Mouse (Mus musculus): ENCODE measurements around the gene Fggy. TPM values are rescaled to one million over a fixed set of nuclear protein-coding genes. Genes with fewer than 3 reads are reported as not detected.

Fggy gene
- polyA plus RNA-seq, 1 experiment from 2014 or later, result 5.3 TPM

- TF ChIP-seq CTCF (IDR thresholded peaks at IDR 0.05; ENCODE audit: low read depth) (no peak), EP300 (optimal IDR thresholded peaks at IDR 0.05) (no peak)
- no peaks in the 10 kb centered on the region for H3K27me3 ChIP-seq (ENCODE audit: control insufficient read depth, insufficient read depth, low read length)
- H3K4me3 ChIP-seq (ENCODE audit: low read depth, low read length), result no peak overlapping the region
- H3K9ac ChIP-seq (ENCODE audit: low read length), result no peak overlapping the region
- H3K9me3 ChIP-seq (ENCODE audit: control insufficient read depth, low read length), result no peaks in the 10 kb centered on the region
- H3K4me1 ChIP-seq (replicated peaks; ENCODE audit: control insufficient read depth, insufficient read depth), result no peaks in the 10 kb centered on the region
- WGBS, result 72% methylated on average over 1 of the region's 1 CpGs
- H3K36me3 ChIP-seq (ENCODE audit: control insufficient read depth, insufficient read depth, low read length), result no peaks in the 10 kb centered on the region
- no peak overlapping the region for H3K27ac ChIP-seq (replicated peaks)
- ATAC-seq (ENCODE audit: low FRiP score, low TSS enrichment) (no peak), DNase-seq (ENCODE audit: low spot score) (no peak)
- H3K4me2 ChIP-seq (replicated peaks; ENCODE audit: low read depth), result no peak overlapping the region
These were observed 45.9 kb downstream of the Fggy start for GRCm38 (mm10) chr4:95603254-95603653.

- DNase-seq (ENCODE audit: low spot score), result no peak
- no peak overlapping the region for H3K27ac ChIP-seq (replicated peaks)
- 97% methylated on average over 1 of the region's 1 CpGs for WGBS
- H3K9ac ChIP-seq (ENCODE audit: low read length), result no peak overlapping the region
- TF ChIP-seq EP300 (optimal IDR thresholded peaks at IDR 0.05) (no peak), CTCF (IDR thresholded peaks at IDR 0.05; ENCODE audit: low read depth) (no peak)
- no peak overlapping the region for H3K4me2 ChIP-seq (replicated peaks; ENCODE audit: low read depth)
- H3K4me1 ChIP-seq (replicated peaks; ENCODE audit: control insufficient read depth, insufficient read depth), result no peaks in the 10 kb centered on the region
- no peak for ATAC-seq (ENCODE audit: low FRiP score, low TSS enrichment)
- H3K4me3 ChIP-seq (ENCODE audit: low read depth, low read length), result no peak overlapping the region
- no peaks in the 10 kb centered on the region for H3K27me3 ChIP-seq (ENCODE audit: control insufficient read depth, insufficient read depth, low read length)
- no peaks in the 10 kb centered on the region for H3K9me3 ChIP-seq (ENCODE audit: control insufficient read depth, low read length)
- no peaks in the 10 kb centered on the region for H3K36me3 ChIP-seq (ENCODE audit: control insufficient read depth, insufficient read depth, low read length)
These were observed 53.4 kb downstream of the Fggy start for GRCm38 (mm10) chr4:95610663-95611062.

- WGBS, result 79% methylated on average over 6 of the region's 6 CpGs
- no peak for TF ChIP-seq EP300 (optimal IDR thresholded peaks at IDR 0.05)
- TF ChIP-seq CTCF (IDR thresholded peaks at IDR 0.05; ENCODE audit: low read depth), result no peak
These were observed 54.1 kb downstream of the Fggy start for GRCm38 (mm10) chr4:95611390-95611789.

GRCm38 (mm10) chr4:95621046-95621445 lies 63.7 kb downstream of the Fggy start:
- WGBS, result 91% methylated on average over 3 of the region's 3 CpGs

More at GRCm38 (mm10) chr4:95611390-95611789, 54.1 kb downstream of the Fggy start:
- Histone ChIP-seq H3K4me1 (replicated peaks; ENCODE audit: control insufficient read depth, insufficient read depth) (no peaks in the 10 kb centered on the region), H3K36me3 (ENCODE audit: control insufficient read depth, insufficient read depth, low read length) (no peaks in the 10 kb centered on the region), H3K27me3 (ENCODE audit: control insufficient read depth, insufficient read depth, low read length) (no peaks in the 10 kb centered on the region), H3K4me3 (ENCODE audit: low read depth, low read length) (no peak overlapping the region), H3K27ac (replicated peaks) (no peak overlapping the region), H3K4me2 (replicated peaks; ENCODE audit: low read depth) (no peak overlapping the region), H3K9me3 (ENCODE audit: control insufficient read depth, low read length) (no peaks in the 10 kb centered on the region), H3K9ac (ENCODE audit: low read length) (no peak overlapping the region)
- DNase-seq (ENCODE audit: low spot score) (no peak), ATAC-seq (ENCODE audit: low FRiP score, low TSS enrichment) (no peak)

GRCm38 (mm10) chr4:95624696-95625095 lies 67.4 kb downstream of the Fggy start:
- Histone ChIP-seq H3K27me3 (ENCODE audit: control insufficient read depth, insufficient read depth, low read length) (no peaks in the 10 kb centered on the region), H3K9me3 (ENCODE audit: control insufficient read depth, low read length) (no peaks in the 10 kb centered on the region), H3K4me1 (replicated peaks; ENCODE audit: control insufficient read depth, insufficient read depth) (no peaks in the 10 kb centered on the region), H3K4me2 (replicated peaks; ENCODE audit: low read depth) (no peak overlapping the region), H3K36me3 (ENCODE audit: control insufficient read depth, insufficient read depth, low read length) (no peaks in the 10 kb centered on the region), H3K4me3 (ENCODE audit: low read depth, low read length) (no peak overlapping the region), H3K27ac (replicated peaks) (no peak overlapping the region), H3K9ac (ENCODE audit: low read length) (no peak overlapping the region)
- no peak for TF ChIP-seq EP300 (optimal IDR thresholded peaks at IDR 0.05)
- TF ChIP-seq CTCF (IDR thresholded peaks at IDR 0.05; ENCODE audit: low read depth), result no peak
- 78% methylated on average over 3 of the region's 3 CpGs for WGBS
- DNase-seq (ENCODE audit: low spot score) (no peak), ATAC-seq (ENCODE audit: low FRiP score, low TSS enrichment) (no peak)

More at GRCm38 (mm10) chr4:95621046-95621445, 63.7 kb downstream of the Fggy start:
- H3K9me3 ChIP-seq (ENCODE audit: control insufficient read depth, low read length), result no peaks in the 10 kb centered on the region
- no peak for ATAC-seq (ENCODE audit: low FRiP score, low TSS enrichment)
- H3K27me3 ChIP-seq (ENCODE audit: control insufficient read depth, insufficient read depth, low read length), result no peaks in the 10 kb centered on the region
- H3K4me3 ChIP-seq (ENCODE audit: low read depth, low read length), result no peak overlapping the region
- no peak for DNase-seq (ENCODE audit: low spot score)
- H3K9ac ChIP-seq (ENCODE audit: low read length), result no peak overlapping the region
- TF ChIP-seq EP300 (optimal IDR thresholded peaks at IDR 0.05), result no peak
- no peak for TF ChIP-seq CTCF (IDR thresholded peaks at IDR 0.05; ENCODE audit: low read depth)
- H3K4me2 ChIP-seq (replicated peaks; ENCODE audit: low read depth), result no peak overlapping the region
- H3K36me3 ChIP-seq (ENCODE audit: control insufficient read depth, insufficient read depth, low read length), result no peaks in the 10 kb centered on the region
- no peaks in the 10 kb centered on the region for H3K4me1 ChIP-seq (replicated peaks; ENCODE audit: control insufficient read depth, insufficient read depth)
- H3K27ac ChIP-seq (replicated peaks), result no peak overlapping the region

- Histone ChIP-seq H3K36me3 (ENCODE audit: control insufficient read depth, insufficient read depth, low read length) (no peaks in the 10 kb centered on the region), H3K4me2 (replicated peaks; ENCODE audit: low read depth) (no peak overlapping the region), H3K4me3 (ENCODE audit: low read depth, low read length) (no peak overlapping the region), H3K9me3 (ENCODE audit: control insufficient read depth, low read length) (no peaks in the 10 kb centered on the region), H3K4me1 (replicated peaks; ENCODE audit: control insufficient read depth, insufficient read depth) (no peaks in the 10 kb centered on the region), H3K9ac (ENCODE audit: low read length) (no peak overlapping the region), H3K27me3 (ENCODE audit: control insufficient read depth, insufficient read depth, low read length) (no peaks in the 10 kb centered on the region), H3K27ac (replicated peaks) (no peak overlapping the region)
- 57% methylated on average over 4 of the region's 4 CpGs for WGBS
- TF ChIP-seq CTCF (IDR thresholded peaks at IDR 0.05; ENCODE audit: low read depth) (no peak), EP300 (optimal IDR thresholded peaks at IDR 0.05) (no peak)
- no peak for ATAC-seq (ENCODE audit: low FRiP score, low TSS enrichment)
- no peak for DNase-seq (ENCODE audit: low spot score)
These were observed 68.3 kb downstream of the Fggy start for GRCm38 (mm10) chr4:95625651-95626050.
